Mouse (Mus musculus): ENCODE results near the gene Selenof.

DNA sequence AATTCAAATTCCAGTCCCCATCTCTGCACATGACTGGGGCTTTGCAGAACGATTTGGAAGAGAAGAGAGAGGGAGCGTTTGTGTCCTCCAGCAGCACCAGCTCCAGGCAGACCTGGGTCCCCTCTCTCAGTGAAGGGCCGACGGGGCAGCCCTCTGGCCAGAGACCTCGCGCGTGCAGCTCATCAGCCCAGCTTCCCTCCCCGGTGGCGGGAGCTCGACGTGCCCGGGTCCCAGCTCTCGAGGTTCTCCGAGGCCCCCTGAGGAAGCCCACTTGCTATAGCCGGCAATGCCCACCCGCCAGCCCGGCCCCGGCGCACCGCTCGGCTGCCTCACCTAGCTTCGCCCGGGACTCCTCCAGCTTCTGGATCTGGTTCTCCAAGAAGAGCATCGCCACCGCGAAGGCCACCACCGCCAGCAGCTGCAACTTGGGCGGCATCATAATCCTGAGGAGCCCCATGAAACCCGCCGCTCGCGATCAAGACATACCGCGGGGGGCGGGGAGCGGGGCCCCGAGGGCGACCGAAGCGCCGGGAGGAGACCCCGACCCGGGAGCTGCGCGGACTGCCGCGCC is 618 bp upstream of the Selenof start:
- TF ChIP-seq EP300 (IDR thresholded peaks at IDR 0.05; ENCODE audit: low read depth in 1 of 2, low read length in 2 of 2) (no peak), CTCF (IDR thresholded peaks at IDR 0.05 in 2 of 3, conservative IDR thresholded peaks at IDR 0.05 in 1 of 3; ENCODE audit: control insufficient read depth in 1 of 3, insufficient read depth in 1 of 3, low read depth in 2 of 3, low read length in 3 of 3, poor library complexity in 1 of 3, severe bottlenecking in 1 of 3) (no peak), POLR2A (IDR thresholded peaks at IDR 0.05; ENCODE audit: control insufficient read depth in 1 of 2, insufficient read depth in 1 of 2, low read depth in 1 of 2, low read length in 2 of 2, poor library complexity in 1 of 2) (no peak), USF2 (IDR thresholded peaks at IDR 0.05; ENCODE audit: borderline replicate concordance in 1 of 2, insufficient read depth in 1 of 2, low read depth in 1 of 2, low read length in 2 of 2) (no peak), UBTF (IDR thresholded peaks at IDR 0.05; ENCODE audit: borderline replicate concordance, insufficient read depth, low read depth, low read length) (no peak), ELF1 (IDR thresholded peaks at IDR 0.05; ENCODE audit: low read depth, low read length) (no peak), TAL1 (IDR thresholded peaks at IDR 0.05; ENCODE audit: low read length) (no peak), TCF12 (IDR thresholded peaks at IDR 0.05; ENCODE audit: low read depth, low read length) (no peak), USF1 (IDR thresholded peaks at IDR 0.05; ENCODE audit: low read depth, low read length) (no peak), GABPA (IDR thresholded peaks at IDR 0.05; ENCODE audit: low read depth, low read length) (no peak), NRF1 (IDR thresholded peaks at IDR 0.05; ENCODE audit: insufficient read depth, low read depth, low read length, poor library complexity, severe bottlenecking) (no peak), GATA1 (IDR thresholded peaks at IDR 0.05; ENCODE audit: low read depth, low read length) (no peak), RCOR1 (IDR thresholded peaks at IDR 0.05; ENCODE audit: low read depth, low read length) (no peak)

Measured in MEL (cell line).